Mouse (Mus musculus): ENCODE data around the gene Zfp358.

DNA sequence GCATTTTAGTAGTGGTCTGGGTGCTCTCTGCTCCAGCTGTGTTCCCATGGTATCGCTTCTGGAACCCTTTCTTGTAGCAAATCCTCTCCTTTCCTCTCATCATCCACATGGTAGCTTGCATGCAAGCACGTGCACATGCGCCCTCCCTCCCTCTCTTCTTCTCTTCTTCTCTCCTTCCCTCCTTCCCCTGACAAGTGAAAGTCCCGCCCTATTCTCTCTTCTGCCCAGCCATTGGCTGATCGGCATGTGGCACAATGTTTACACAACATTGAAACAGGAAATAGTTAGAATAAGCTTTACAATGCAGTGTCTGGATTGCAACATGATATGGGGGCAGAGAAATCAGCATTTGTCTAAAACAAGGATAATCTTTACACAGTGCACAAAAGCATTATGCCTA is 11.3 kb upstream of the Zfp358 start:
- no peak for TF ChIP-seq CTCF (conservative IDR thresholded peaks at IDR 0.05; ENCODE audit: insufficient read depth, insufficient read length, low read depth, low read length)
- TF ChIP-seq POLR2A (IDR thresholded peaks at IDR 0.05; ENCODE audit: low read depth, low read length), result no peak
